Mouse (Mus musculus): ENCODE measurements at regions not wholly inside any gene's neighbourhood (a gene's known extent, or its start where the extent isn't known, plus 50 kb on each side); places are given as distances from the start of the nearest gene placed in this dataset.

- DNase-seq (ENCODE audit: low spot score in 2 of 2): no peak
Observed at GRCm38 (mm10) chr11:63730880-63731279, 191.2 kb downstream of the Hs3st3b1 start.

DNA sequence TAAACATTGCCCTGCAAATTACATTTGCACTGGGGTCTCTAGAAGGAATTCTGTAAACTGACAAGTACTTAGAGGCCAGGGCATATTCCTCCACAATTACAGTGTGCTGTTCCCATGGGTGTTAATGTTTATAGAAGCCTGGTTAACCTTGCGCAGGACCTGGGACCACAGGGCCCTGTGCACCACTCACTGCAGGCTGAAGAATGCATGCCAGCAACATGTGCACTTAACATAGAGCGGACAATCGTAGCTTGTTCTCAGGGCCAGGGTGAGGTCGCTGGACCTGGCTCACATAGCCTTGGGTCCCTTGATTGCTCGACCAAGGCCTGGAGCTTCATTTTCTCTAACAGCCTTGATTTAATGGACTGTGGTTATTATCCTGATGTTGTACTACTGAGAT lies 168.8 kb downstream of the Hs3st3b1 start:
- DNase-seq (ENCODE audit: low spot score in 2 of 2): no peak

- DNase-seq (ENCODE audit: low spot score in 2 of 2): no peak
Observed at GRCm38 (mm10) chr11:63754826-63755225, 167.3 kb downstream of the Hs3st3b1 start.

DNA sequence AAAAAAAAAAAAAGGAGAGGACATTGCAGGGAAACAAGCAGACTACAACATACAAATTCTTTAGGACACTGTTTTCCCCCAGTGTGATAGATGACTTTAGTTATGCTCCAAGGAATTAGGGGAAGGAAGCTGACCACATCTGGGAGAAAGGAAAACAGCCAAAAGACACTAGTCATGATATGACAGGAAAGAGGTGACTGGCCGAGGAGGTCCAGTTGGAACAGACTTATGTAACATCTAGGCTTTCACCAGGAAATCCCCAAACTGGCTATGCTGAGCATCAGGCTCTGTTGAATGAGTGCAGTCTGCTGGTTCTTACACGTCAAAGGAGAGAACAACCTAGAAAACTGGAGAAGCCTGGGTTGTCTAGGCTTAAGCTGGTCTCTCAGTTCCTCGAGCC lies 163.8 kb downstream of the Hs3st3b1 start:
- DNase-seq (ENCODE audit: low spot score in 2 of 2): no peak

DNA sequence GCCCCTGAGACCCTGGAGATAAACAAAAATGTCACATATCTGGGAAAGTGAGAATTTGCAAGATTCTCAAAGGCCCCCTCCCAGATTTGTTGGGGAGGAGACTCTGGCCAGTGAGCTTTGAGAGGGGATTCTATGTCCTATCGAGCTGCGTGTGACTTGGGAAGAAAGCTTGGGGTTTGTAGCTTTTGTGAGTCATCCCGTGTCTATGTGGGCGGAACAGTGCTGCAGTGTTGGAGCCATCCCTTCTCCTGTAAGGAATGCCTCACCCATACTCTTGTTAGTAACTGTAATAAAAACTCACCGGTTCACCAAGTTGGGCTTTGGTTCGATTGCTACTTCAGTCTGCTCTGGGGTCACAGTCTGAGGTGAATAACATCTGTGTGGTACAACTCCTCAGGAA lies 160.5 kb downstream of the Hs3st3b1 start:
- DNase-seq (ENCODE audit: low spot score in 2 of 2): no peak

GRCm38 (mm10) chr11:63767631-63768250 lies 154.3 kb downstream of the Hs3st3b1 start:
- DNase-seq (ENCODE audit: low spot score in 2 of 2): no peak

DNA sequence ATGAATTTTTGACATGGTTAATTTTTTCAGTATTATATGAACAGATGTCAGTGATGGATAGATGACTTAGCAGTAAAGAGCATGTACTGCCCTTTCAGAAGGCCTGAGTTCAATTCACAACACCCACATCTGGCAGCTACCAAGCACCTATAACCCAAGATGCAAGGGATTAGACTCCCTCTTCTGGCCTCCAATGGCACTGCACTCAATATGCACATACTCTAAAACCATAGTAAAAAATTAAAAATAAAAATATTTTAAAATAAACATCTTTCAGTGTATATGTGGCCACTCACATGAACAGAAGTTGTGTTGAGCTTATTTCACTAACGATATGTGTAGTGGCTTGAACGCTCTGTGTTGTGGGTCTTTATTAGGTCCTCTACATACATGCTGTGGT lies 152.4 kb downstream of the Hs3st3b1 start:
- no peak for DNase-seq (ENCODE audit: low spot score in 2 of 2)

DNA sequence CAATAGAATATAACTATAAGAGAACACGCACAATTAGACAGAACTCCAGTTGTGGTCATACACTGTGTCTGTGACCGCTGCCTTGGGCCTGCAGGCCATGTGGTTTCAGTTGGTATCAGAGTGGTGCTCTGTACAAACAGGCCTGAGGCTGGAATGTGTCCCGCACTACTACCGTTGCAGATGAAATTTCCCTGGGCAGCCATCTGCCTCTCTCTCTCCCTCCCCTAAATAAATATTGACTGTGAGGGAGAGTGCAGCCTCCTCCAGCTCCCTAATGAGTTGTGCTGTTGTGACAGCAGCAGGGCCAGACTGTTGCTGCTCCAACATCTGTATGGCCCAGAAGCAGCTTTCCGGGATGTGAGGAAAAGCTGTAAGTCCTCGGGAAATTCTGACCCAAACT lies 146.7 kb downstream of the Hs3st3b1 start:
- no peak for DNase-seq (ENCODE audit: low spot score in 2 of 2)

- DNase-seq (ENCODE audit: low spot score in 2 of 2): no peak
Observed at GRCm38 (mm10) chr11:63779371-63779770, 142.7 kb downstream of the Hs3st3b1 start.

DNA sequence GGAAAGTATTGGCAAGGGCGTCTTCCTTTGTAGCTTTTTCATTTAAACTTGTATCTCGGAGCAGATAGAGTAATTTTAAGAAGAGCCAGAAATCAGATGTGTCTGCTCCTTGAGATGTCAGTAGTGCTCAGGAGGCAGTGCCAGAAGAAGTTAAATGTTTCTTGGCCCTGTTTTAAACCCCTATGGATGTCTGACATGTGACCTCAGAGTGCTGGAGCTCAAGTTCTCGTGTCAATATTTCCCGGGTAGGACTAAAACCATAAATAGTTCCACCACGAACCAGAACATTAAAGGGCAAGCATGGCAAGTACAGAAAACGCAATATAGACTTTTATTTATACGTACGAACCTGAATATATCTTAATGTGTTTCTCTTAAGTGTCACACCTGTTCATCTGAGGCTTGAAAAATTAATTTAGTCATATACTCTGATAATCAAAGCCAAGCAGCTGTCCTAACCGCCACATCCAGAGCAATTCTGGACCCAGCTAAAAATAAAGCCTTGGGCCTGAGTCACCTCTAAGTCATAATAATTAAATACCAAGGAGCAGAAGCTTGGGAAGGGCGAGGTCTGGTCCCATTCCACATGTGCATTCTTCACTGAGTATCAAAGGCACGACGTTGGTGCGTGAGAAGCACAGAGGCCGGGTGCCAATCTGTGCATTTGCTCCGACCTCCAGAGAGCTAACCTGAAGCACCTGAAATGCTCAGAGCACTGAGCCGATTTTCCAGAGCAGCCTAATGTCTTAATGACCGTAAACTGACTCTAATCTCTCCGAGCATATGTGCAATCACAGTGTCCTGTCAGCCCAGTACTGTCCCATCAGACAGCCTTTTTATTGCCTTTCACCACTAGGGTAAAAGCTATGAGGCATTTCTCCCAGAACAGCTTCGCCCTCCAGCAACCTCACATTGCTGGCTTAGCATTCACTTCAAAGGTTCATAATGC lies 139.8 kb downstream of the Hs3st3b1 start:
- no peak for DNase-seq (ENCODE audit: low spot score in 2 of 2)

- no peak for DNase-seq (ENCODE audit: low spot score in 2 of 2)
Observed at GRCm38 (mm10) chr11:63785281-63785886, 136.7 kb downstream of the Hs3st3b1 start.

DNA sequence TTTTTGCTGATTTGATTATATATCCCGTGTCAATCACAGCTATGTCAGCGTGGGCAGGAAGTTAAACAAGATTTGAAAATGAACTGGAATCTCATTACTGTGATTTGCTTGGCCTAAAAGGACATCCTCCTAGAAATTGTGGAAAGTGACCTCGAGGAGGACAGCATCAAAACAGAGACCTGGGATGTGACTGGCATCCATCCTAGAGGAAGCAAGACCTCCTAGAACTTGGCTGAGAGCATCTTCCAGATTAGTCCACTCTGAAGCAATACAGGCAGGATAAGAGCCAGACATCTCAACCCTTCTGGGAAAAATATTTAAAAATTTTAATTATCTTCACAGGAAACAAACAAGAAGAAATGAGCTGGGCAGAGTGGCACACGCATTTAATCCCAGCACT lies 136.1 kb downstream of the Hs3st3b1 start:
- DNase-seq (ENCODE audit: low spot score in 2 of 2): no peak

- no peak for DNase-seq (ENCODE audit: low spot score in 2 of 2)
Observed at GRCm38 (mm10) chr11:63789473-63790120, 132.5 kb downstream of the Hs3st3b1 start.

DNA sequence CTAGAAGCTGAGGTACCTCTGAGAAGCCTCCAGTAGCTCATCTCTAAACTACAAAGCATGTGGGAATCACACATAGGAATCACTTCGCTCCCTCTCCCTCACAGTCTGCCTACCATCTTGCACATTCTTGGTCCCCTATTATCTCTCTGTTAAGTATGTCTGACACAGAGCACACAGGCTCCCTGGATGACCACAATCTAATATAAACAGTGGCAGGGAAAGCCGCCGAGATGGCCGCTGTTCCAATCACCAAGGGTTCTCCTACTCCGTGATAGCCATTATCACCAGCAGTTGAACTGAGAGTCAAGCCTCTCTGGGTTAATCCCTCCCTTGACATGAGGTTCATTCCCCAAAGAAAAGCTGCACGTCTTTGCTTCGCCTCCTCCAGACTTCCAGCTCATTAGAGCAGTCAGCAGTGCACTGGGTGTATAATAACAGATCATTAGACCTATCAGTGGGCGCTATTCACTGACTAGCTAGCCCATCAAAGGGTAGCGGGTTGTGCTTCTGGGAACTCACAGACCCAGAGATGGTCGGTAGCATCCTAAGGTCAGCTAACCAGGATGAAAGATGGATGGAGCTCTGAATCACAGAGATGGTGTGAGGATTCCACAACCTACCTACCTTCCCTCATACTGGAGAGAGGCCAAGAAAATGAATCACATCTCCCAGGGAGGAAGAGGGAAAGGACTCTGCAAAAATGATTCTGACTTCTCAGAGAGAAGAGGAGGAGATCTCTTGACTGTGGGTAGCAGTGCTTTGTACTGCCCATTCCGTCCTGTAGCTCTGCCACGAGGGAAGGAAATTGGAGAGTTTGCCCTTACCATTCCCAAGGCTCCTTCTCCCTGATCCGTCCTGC lies 130.9 kb downstream of the Hs3st3b1 start:
- DNase-seq (ENCODE audit: low spot score in 2 of 2): no peak

GRCm38 (mm10) chr11:63793732-63794503 lies 128.2 kb downstream of the Hs3st3b1 start:
- no peak for DNase-seq (ENCODE audit: low spot score in 2 of 2)

DNA sequence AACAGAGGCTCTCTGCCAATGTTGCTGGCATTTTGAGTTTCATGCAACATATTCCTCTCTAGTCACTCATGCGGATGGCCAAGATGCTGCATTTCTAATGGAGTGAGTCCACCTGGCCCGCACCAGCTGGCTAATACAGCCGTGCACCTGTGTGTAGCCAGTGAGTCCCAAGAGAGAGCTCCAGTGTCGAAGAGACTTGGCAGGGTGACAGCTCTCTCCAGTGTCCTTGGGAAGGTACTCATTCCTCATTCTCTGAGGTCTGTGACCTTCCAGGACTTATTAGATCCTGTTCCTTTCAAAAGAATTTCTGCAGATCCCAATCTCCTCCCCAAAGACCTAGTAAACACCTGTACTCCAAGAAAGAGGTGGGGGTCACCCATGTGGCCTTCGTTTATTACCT lies 109.9 kb downstream of the Hs3st3b1 start:
- DNase-seq (ENCODE audit: low spot score in 2 of 2): no peak

GRCm38 (mm10) chr11:63822847-63823246 lies 99.2 kb downstream of the Hs3st3b1 start:
- DNase-seq (ENCODE audit: low spot score in 2 of 2): no peak

- no peak for DNase-seq (ENCODE audit: low spot score in 2 of 2)
Observed at GRCm38 (mm10) chr11:63827271-63827762, 94.8 kb downstream of the Hs3st3b1 start.

DNA sequence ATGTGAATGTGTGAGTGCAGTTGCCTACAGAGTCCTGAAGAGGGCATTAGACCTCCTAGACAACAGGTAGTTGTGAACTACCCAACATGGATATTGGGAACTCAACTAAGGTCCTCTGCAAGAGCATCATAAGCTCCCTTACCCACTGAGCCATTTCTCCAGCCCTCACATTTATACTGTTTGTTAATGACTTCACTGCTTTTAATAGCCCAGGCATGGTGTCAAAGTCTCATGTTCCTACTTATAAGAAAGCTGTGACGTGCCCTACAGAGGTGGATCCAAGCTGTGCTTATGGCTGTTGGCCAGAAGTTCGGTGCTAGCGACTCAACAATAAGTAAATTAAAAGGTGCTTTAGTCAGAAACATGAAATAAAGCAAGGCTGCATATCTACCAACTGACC lies 88.6 kb downstream of the Hs3st3b1 start:
- no peak for DNase-seq (ENCODE audit: low spot score in 2 of 2)

DNA sequence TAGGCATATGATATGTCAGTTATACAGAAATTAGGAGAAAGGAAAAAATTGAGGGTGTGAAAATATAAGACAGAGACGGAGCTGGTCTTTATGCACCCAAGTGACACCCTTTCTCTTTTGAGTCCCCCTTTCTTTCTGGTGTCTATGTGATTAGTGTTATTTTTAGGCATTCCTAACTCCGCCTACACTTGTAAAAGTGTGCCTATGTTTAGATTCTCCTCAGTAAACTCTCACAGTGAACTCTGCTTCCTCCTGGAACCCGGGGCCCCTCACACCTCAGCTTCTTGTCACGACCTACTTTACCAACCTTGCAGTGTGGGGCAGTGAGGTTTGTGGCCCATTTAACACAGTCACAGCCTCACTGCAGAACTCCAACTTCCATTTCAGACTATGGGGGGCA lies 88.0 kb downstream of the Hs3st3b1 start:
- no peak for DNase-seq (ENCODE audit: low spot score in 2 of 2)
